Mouse (Mus musculus): ENCODE results near the gene Cux1.

GRCm38 (mm10) chr5:136497301-136497700 is 70.0 kb downstream of the Cux1 start:
- TF ChIP-seq CTCF (IDR thresholded peaks at IDR 0.05; ENCODE audit: extremely low read depth, insufficient read depth, insufficient read length, insufficient replicate concordance), result no peak
- TF ChIP-seq POLR2A (IDR thresholded peaks at IDR 0.05; ENCODE audit: low read depth, low read length), result no peak
